Mouse (Mus musculus): ENCODE results near the gene Ebp. TPM values are rescaled to one million over a fixed set of nuclear protein-coding genes. Genes with fewer than 3 reads are reported as not detected.

Gene Ebp
- 166 TPM for polyA plus RNA-seq (2014; fragmentation: Illumina TruSeq; extraction: RNeasy Lipid Tissue Mini Kit (QIAGEN cat#74804); ENCODE audit: low read depth, low replicate concordance)

GRCm38 (mm10) chrX:8193419-8193723 lies at the start of gene Ebp:
Ebp (minus strand) TSS chrX:8193512.

GRCm38 (mm10) chrX:8206015-8206693 lies 12.8 kb upstream of the Ebp start, which contains the start of gene Porcn:
Porcn (minus strand) TSS chrX:8206525.

GRCm38 (mm10) chrX:8175504-8176385 lies 17.6 kb downstream of the Ebp start, which contains the start of gene Tbc1d25:
Tbc1d25 (minus strand) TSS chrX:8176181.

GRCm38 (mm10) chrX:8145153-8145991 lies 47.9 kb downstream of the Ebp start, which contains the start of gene Rbm3:
Rbm3 (minus strand) TSS chrX:8145880.

Other genes with a start within 250 kb of the Ebp start
- 2.6 TPM for gene Hdac6, start 245.6 kb downstream of the Ebp start, polyA plus RNA-seq (2014; fragmentation: Illumina TruSeq; extraction: RNeasy Lipid Tissue Mini Kit (QIAGEN cat#74804); ENCODE audit: low read depth, low replicate concordance)
- not detected for gene Gata1, start 215.4 kb downstream of the Ebp start, polyA plus RNA-seq (2014; fragmentation: Illumina TruSeq; extraction: RNeasy Lipid Tissue Mini Kit (QIAGEN cat#74804); ENCODE audit: low read depth, low replicate concordance)
- 0.93 TPM for gene Glod5, start 175.0 kb downstream of the Ebp start, polyA plus RNA-seq (2014; fragmentation: Illumina TruSeq; extraction: RNeasy Lipid Tissue Mini Kit (QIAGEN cat#74804); ENCODE audit: low read depth, low replicate concordance)
- gene Suv39h1, start 118.8 kb downstream of the Ebp start, polyA plus RNA-seq (2014; fragmentation: Illumina TruSeq; extraction: RNeasy Lipid Tissue Mini Kit (QIAGEN cat#74804); ENCODE audit: low read depth, low replicate concordance), result 3.0 TPM
- 0.48 TPM for gene Was, start 103.0 kb downstream of the Ebp start, polyA plus RNA-seq (2014; fragmentation: Illumina TruSeq; extraction: RNeasy Lipid Tissue Mini Kit (QIAGEN cat#74804); ENCODE audit: low read depth, low replicate concordance)
- 17.7 TPM for gene Wdr13, start 60.6 kb downstream of the Ebp start, polyA plus RNA-seq (2014; fragmentation: Illumina TruSeq; extraction: RNeasy Lipid Tissue Mini Kit (QIAGEN cat#74804); ENCODE audit: low read depth, low replicate concordance)
- gene Rbm3, start 47.6 kb downstream of the Ebp start, polyA plus RNA-seq (2014; fragmentation: Illumina TruSeq; extraction: RNeasy Lipid Tissue Mini Kit (QIAGEN cat#74804); ENCODE audit: low read depth, low replicate concordance), result 91.4 TPM
- gene Tbc1d25, start 17.3 kb downstream of the Ebp start, polyA plus RNA-seq (2014; fragmentation: Illumina TruSeq; extraction: RNeasy Lipid Tissue Mini Kit (QIAGEN cat#74804); ENCODE audit: low read depth, low replicate concordance), result not detected
- 1.2 TPM for gene Porcn, start 13.0 kb upstream of the Ebp start, polyA plus RNA-seq (2014; fragmentation: Illumina TruSeq; extraction: RNeasy Lipid Tissue Mini Kit (QIAGEN cat#74804); ENCODE audit: low read depth, low replicate concordance)
- 12.4 TPM for gene Ftsj1, start 58.9 kb upstream of the Ebp start, polyA plus RNA-seq (2014; fragmentation: Illumina TruSeq; extraction: RNeasy Lipid Tissue Mini Kit (QIAGEN cat#74804); ENCODE audit: low read depth, low replicate concordance)
- not detected for gene Slc38a5, start 77.6 kb upstream of the Ebp start, polyA plus RNA-seq (2014; fragmentation: Illumina TruSeq; extraction: RNeasy Lipid Tissue Mini Kit (QIAGEN cat#74804); ENCODE audit: low read depth, low replicate concordance)
- not detected for gene Ssxb10, start 133.9 kb upstream of the Ebp start, polyA plus RNA-seq (2014; fragmentation: Illumina TruSeq; extraction: RNeasy Lipid Tissue Mini Kit (QIAGEN cat#74804); ENCODE audit: low read depth, low replicate concordance)
- gene Ssxb9, start 173.5 kb upstream of the Ebp start, polyA plus RNA-seq (2014; fragmentation: Illumina TruSeq; extraction: RNeasy Lipid Tissue Mini Kit (QIAGEN cat#74804); ENCODE audit: low read depth, low replicate concordance), result not detected
- gene Ssxb1, start 219.8 kb upstream of the Ebp start, polyA plus RNA-seq (2014; fragmentation: Illumina TruSeq; extraction: RNeasy Lipid Tissue Mini Kit (QIAGEN cat#74804); ENCODE audit: low read depth, low replicate concordance), result not detected

Measured in liver, adult 10 weeks (tissue).